Mouse (Mus musculus) embryo, embryonic 11.5 days (tissue): ENCODE data around the gene Cyth3.

Experiments used
- DNase-seq: peaks from one replicate; pipeline ENCODE4 v3.0.0-alpha.2; 2012; ENCODE audit warnings: low read depth, low spot score

Cyth3 gene

DNA sequence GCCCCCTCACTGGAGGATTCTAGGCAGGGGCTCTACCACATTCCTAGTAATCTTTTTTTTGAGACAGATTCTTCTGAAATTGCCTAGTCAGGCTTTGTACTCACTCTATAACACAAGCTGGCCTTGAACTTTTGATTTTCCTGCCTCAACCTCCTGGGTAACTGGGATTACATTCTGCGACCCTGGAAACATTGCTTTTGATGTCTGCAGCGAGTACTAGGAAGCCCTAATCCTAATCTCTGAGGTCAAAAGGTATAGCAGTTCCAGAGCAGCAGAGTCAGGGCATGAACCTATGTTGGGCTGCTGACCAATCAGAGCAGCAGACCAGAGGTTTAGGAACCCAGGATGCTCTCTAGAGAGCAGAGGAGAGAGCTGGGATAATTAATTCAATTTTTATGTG lies 6.9 kb upstream of the Cyth3 start:
- DNase-seq = no peak

DNA sequence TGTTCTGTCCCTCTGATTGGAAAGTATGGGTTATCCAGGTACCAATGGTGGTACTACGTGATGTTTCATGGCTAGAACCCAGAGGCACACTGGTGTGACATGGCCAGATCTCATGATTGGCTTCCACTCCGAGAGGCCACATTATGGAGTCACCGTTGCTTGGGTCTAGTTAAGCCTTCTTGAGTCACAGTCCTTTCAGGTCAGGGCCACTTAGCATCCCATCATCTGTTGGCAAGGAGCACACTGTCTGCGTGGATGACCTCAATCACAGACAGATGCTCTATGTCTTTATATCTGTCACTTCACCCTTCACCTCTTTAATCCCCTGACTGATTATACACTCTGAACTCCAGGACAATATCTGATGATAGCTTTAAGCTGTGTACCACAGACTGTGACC lies 6.1 kb upstream of the Cyth3 start:
- no peak for DNase-seq

DNA sequence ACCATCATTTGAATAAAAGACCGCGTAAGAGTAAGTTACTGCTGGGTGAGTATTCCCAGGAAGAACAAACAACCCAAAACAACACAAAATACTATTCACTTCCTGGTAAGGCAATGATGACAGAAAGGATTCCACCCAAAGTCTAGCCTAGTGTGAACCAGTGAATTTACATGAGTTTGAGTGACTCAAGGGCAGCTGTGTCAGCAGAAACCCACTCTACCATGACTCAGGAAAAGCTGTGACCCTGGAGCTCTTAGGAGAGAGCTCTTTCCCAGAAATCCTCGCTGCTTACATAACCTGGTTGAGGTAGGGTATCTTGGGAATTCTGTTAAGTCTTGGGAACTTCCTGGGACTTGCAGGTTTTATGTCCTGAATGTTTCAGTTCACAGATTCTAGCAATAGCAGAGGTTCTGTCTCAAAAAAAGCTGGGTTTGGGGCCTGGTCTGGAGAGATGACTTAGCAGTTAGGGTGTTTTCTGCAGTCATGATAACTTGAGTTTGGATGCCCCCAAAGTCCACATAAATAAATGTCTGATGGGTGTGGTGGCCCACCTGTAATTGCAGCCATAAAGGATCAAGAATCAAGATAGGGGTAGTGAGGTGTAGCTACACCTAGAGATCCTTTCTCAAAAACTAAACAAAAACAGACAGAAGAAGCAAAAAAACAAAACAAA lies 5.5 kb upstream of the Cyth3 start:
- DNase-seq = no peak

DNA sequence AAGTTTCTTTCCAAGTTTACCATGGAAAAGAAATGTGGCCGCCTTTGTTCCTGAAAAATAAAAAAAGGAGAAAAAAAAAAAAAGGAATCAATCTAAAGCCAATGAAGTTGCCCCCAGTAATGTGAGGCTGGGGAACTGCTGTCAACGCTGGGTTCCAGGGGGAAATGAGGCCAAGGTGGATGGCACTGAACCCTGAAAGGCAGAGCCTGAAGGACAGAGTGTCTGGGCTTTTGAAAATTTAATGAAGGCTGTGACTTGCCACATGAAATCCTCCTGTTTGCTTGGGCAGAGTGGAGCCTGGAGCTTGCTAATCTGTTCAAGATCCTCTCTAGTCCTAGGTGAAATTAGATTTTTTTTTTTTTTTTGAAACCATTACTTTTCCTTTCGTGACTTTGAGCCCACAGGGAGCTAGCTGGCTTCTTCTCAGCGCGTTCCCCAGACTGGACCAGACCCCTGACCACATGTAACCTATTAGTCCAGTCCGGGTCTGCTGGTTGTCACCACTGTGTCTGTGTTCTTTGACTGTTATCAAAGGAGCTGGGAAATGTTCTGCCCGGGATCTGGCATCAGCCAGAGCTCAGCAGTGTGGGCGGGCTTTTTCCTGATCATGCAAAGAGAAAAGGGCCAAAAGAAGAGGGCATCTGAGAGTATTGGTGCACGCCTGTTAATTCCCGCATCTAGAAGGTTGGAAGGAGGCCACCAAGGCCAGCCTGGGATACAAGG lies 4.6 kb upstream of the Cyth3 start:
- DNase-seq = no peak

DNA sequence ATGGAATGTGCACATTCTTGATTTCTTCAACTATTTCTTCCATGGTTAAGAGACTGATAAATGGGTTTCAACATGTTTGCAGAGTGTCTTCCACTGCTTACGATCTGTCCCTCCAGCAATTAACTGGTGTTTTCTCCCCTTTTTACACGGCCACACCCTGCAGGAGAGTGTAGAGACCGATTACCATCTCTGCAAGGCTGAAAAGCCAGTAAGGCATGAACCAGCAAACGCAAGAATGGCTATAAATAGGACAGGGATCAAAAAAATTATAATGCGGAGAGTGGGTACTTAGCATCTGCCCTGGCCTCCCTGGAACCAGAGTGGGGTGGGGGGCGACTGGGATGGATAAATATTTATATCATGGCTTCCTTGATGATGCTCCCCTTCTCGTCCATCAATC lies 3.7 kb upstream of the Cyth3 start:
- DNase-seq = no peak

- no peak for DNase-seq
Measured at GRCm38 (mm10) chr5:143620196-143620595, 2.1 kb upstream of the Cyth3 start.

GRCm38 (mm10) chr5:143620941-143621340 lies 1.3 kb upstream of the Cyth3 start:
- DNase-seq = peak; percentile 62

GRCm38 (mm10) chr5:143622623-143623150 lies 440 bp downstream of the Cyth3 start:
- DNase-seq = no peak

DNA sequence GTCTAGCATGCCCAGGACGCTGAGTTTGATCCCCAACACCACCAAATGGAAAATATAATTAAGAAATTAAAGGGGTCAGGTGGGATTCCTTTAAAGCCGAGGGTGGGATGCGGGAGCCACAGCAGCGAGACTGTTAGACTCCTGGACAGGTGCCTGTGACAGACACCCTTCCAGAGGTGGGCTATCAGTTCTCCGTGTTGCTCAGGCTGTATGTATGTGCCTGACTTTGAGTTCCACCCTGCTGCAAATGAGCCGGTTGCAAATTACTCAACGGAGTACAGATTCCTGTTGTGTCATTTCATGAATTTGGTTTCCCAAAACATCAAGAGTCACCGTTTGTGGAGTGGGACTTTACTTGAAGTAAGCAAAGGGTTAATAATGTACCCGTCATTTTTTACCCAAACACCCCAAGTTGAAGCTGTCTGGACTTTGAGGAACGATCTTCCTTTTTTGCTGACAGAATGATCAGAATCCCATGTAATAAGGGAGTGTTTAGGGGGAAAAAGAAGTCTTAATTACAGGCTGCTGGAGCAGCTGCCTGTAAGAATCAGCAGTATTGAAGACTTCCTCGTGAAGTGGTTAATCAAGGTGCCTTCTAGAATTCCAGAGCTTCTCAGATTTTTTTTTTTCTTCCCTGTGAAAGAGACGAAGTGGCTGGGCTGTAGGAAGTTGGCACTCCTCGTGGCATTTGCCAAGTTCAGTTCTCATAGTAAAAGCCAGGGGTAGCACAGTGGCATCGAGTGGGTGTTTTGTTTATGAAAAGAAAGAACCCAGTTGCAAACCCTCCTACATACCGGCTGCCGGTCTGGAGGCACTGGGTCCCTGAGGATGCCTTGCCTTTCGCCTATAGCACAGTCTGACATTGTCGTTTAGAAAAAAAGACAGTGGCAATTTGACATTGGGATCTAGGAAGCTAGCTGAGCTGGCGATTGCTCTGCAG lies 1.4 kb downstream of the Cyth3 start:
- no peak for DNase-seq

GRCm38 (mm10) chr5:143624449-143624848 lies 2.2 kb downstream of the Cyth3 start:
- no peak for DNase-seq

DNA sequence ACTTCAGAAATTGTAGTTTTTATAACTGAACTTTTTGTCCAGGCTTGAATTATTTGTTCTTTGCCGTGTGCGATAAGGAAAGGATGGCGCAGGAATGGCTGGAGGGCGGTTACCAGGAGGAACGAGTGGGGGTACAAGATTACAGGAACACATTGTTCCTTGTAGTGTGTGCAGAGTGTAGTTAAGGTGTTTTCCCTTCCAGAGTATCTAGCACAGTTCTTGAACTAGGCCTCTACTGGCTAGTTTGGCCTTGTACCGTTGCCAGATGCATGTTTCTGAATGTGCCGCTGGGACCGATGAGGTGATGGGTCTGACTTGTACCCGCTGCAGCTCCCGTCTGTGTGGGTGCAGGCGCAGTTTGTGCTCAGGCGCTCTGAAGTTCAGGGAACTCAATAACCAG lies 3.2 kb downstream of the Cyth3 start:
- no peak for DNase-seq

DNA sequence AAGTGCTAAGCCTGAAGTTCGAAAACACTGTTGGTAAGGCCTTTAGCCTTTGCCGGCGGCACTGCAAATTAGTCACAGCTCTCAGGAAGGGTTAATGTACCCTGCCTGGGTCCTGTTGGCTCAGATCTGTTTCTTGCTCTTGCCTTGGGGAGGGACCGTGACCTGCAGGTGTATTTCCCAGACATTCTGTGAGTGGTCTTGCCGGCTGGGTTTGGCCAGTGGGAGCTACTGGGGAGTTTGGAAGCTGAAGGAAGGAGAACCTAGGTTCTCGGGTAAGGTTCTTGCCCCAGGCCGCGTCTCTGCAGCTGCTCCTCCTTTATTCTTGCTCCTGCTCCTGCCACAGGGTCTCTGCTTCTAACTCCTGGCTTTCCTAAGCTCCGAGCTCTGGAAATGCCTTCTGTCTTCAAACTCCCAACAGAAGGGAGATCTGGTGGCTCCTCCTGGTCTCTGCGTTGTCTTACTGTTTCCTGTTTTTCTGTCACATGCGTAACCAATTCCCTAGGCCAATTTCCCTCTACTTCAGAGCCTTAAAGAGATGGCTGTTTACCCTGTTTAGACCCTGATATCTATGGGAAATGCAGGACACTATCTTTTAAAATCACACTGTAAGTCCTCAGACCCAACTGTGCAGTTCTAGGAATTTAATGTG lies 3.8 kb downstream of the Cyth3 start:
- DNase-seq = no peak

GRCm38 (mm10) chr5:143627507-143627906 lies 5.3 kb downstream of the Cyth3 start:
- DNase-seq = no peak

DNA sequence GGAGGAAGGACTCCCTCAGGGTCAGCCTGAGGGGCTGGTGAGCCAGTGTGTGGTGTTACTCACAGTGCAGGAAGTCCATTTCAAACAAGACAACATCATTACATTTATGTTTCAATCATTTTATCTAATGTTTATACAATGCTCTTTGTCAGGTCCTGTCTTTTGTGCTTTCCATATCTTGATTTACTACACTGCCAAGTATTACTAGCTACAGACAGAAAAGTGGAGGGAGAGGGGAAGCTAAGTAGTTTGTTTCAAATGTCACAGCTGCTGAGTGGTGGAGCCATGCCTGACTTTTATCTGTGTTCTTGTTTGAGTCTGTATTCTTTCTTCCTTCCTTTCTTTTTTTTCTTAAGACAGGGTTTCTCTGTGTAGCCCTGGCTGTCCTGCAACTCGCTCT lies 5.7 kb downstream of the Cyth3 start:
- no peak for DNase-seq

- DNase-seq = no peak
Measured at GRCm38 (mm10) chr5:143629686-143630085, 7.4 kb downstream of the Cyth3 start.

DNA sequence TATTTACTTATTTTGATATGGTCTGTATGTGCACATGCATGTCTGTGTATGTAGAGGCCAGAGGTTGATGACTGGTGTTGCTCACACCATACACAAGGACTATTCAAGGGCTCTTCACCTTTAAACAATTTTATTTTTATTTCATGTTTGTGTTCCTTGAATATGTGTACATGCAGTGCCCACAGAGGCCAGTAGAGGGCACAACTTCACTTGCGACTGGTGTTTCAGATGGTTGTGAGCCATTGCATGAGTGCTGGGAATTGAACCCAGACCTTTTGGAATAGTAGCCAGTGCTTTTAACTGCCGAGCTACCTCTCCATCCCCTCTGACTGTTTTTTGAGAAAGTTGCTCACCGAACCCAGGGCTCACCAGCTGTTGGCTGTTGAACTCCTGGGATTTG lies 8.0 kb downstream of the Cyth3 start:
- no peak for DNase-seq

- DNase-seq = no peak
Measured at GRCm38 (mm10) chr5:143630738-143631137, 8.5 kb downstream of the Cyth3 start.

GRCm38 (mm10) chr5:143631559-143631958 lies 9.3 kb downstream of the Cyth3 start:
- DNase-seq = no peak

DNA sequence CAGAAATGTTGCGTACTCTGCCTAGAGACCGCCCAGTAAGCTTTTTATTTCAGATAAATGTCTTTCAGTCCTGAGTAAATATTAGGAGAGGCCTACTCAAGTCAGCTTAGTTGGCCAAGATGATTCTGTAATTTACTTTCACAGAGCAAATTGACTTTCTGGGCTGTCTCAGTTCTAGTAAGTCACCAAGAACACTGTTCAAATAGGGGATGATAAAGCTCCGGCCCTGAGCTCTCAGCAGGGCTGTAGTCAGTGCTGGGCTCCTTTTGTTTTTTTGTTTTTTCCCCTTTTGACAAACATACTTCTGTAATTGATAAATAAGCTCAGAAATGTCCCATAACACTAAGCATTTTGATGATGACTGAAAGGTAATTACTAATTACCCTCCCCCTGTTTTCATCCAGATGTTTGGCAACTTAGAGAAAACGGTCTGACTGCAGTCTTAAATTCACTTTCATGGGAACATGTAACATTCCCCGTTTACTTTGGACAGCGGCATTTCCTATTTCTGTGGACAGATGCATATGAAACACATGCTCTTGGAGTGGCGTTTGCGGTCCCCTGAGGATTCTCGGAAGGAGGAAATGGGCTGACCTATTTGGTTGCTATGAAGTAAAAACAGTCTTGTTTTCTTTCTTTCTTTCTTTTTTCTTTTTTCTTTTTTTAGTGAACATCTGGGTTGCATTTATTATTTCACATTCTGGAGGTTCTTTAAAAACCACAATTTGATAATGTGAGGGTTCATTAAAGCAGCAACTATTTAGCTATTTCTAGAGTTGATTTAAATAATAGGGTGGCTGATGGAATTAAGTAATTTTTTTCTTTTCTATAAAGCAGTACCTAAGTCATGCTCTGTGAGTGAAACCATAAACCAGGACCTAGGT lies 10.7 kb downstream of the Cyth3 start:
- no peak for DNase-seq

DNA sequence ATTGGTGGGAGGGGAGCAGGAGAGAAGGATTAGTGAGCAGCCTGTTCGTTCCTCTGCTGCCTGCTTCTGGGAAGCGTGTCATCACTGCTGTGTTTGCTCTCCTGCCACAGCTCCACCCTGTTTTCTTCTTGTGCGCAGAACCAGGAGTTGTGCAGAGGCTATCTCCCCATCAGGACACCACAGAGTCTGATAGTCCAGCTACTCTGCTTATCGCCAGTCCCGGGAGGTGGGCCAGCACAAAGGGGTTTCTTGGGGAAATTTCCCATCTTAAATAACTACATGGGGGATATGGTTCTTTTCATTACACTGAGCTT lies 11.3 kb downstream of the Cyth3 start:
- no peak for DNase-seq

- DNase-seq = no peak
Measured at GRCm38 (mm10) chr5:143633877-143634276, 11.6 kb downstream of the Cyth3 start.
